Mouse (Mus musculus) ovary, postnatal 14 days (tissue): ENCODE results near the gene Sct.
"Not testable (repeated sequence)": the region's sequence is repeated elsewhere in the genome, so short reads cannot be mapped to it uniquely, and the experiment has no call there.

Source experiments
- DNase-seq: peaks from one replicate; pipeline ENCODE4 v3.0.0; 2022; ENCODE audit warnings: low spot score

The Sct gene

DNA sequence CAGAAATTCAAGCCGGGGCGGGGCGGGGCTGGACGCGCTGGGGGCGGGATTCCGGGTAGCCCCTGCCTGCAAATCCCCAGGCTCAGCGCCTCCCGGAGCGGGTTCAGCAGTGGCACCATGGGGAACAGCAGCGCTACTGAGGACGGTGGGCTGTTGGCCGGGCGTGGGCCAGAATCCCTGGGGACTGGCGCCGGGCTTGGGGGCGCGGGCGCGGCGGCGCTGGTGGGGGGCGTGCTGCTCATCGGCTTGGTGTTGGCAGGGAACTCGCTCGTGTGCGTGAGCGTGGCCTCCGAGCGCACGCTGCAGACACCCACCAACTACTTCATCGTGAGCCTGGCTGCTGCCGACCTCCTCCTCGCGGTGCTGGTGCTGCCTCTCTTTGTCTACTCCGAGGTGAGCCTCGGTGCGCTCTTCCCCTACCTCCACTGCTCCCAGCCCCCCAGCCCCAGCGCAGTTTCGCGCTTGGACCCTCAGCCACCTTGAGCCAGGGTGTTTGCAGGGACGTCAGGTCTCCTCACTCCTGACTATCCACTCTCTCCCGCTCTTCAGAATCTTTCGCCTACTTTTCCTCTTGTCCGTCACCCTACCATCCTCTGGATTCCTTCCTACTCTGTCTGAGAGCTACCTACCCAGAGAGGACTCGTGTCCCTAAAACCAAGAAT lies 13.1 kb upstream of the Sct start, which contains the start of gene Drd4:
Gene Drd4 (plus strand): TSS at position 86 of the 662 bp plus-strand sequence.
- DNase-seq = peak; percentile 29

DNA sequence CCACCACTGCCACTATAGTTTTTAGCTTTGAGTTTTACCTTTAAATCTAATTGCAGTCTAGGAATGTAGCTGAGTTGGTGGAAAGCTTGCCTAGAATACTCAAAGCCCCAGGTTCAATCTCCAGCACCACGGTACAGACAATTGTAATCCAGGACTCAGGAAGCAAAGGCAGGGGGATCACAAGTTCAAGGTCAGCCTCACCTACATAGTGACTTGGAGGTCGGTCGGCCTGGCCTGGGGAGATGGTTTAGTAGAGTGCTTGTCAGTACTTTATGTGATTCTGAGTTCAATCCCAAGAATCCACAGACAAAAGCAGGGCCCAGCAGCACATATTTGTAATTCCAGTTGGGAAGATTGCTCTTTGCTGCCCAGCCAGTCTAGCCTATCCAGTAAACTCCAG lies 9.1 kb upstream of the Sct start:
- DNase-seq = no peak

DNA sequence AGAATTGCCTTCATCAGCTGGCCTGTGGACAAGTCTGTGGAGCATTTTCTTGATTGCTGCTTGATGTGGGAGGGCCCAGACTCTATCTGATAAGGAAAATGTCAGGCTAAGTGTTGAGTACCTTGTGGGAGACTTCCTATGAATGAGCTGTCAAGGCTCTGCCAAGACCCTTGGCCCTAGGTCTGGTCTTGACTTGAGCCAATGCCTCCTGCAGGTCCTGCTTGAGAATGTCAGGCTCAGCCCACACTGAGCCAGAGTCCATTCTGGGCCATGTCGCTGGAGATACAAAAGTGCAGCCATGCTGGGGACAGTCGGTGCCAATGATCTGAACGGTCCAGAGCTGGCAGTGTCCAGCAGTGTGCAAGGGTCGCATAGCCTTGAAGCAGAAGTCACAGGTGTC lies 3.8 kb upstream of the Sct start:
- no peak for DNase-seq

DNA sequence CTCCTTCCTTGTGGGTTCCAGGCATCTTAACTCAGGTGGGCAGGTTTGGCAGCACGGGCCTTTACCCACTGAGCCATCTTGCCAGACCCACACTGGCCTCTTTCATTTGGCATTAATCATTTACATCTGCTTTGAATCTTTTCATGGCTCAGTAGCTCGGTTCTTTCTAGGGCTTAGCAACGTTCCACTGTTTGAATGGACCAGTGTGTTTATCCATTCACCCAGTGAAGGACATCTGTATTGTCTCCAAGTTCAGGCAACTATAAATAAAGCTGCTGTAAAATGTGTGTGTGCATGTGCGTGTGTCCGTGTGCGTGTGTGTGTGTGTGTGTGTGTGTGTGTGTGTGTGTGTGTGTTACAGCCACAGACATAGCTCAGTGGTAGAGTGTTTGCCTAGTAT lies 2.5 kb upstream of the Sct start:
- no peak for DNase-seq

DNA sequence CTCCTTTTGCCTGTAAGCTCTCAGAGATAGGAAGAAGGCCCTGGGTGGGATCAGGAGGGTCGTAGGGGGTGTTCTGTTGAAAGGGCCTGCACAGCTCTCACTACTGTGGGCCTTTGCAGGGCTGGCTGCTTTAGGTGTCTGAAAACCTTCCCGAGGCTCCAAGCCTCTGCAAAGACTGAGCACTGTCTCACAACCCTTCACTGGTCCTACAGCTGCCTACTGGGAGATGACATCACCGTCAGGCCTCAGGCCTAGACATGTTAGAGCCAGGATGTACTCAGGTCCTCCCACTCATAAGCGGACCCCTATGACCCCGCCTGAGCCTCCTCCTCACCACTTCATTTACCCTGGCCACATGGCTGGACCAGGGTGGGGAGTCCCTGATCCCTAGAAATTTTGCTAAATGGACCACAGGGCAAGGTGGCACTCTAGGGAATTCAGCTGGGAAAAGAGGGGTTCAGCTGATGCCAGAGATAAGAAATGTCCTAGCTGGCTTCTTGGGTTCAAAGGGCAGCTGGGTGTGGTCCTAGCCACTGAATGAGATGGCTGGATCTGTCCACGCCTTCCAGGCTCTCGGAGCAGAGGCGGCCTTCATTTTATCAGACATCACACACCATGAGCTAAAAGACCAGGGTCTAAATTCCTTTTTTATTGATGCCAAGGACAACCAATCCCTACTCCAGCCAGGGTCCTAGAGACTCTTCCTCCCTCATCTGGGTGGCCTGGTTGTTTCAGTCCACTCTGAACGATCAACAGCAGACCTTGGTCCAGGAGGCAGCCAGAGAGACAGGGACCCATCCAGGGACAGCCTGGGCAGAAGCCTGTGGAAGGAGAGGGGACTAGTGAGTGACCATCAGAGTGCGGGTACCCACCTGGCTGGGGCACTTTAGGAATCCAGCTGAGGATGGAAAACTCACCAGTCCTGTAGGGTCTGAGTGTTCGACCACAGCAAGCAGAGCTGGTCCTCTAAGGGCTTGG lies 943 bp downstream of the Sct start:
- no peak for DNase-seq

DNA sequence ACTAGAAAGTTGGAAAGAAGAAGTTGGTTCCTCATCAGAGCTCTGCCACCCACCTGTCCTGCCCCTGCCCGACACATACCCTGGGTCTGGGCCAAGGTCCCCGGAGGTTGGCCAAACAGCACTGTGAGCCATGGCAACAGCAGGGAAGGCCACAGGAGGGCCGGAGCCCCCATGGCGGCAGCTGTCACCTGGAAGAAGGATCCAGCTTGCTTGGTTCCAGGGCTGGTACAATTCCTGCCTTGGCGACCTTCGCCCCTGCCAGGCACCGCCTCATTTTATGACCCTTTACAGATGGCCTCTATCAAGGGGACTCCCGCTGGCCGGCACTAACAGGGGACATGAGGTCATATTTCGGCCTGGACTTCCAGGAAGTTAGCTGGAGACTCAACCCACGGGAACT lies 2.4 kb downstream of the Sct start, which contains the start of gene Cdhr5:
Gene Cdhr5 (minus strand): TSS at position 241 of the 400 bp plus-strand sequence.
- no peak for DNase-seq

DNA sequence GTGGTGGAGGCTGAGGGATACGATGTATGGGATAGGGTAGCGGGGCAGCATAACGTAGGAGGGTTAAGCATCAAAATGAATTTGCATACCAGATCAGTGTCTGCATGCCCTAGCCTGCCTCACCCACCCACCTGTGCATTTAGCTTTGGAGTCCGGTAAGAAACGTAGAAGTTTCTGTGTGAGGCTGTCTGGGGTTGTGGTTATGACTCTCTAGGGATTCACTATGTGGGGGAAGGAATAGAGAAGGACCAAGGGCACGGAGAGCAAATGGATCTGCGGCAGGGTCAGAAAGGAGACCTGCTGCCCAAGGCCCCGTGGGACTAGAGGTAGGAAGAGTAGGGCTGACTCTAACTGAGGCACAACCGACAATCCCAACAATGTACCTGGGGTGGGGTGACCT lies 3.6 kb downstream of the Sct start:
- no peak for DNase-seq

DNA sequence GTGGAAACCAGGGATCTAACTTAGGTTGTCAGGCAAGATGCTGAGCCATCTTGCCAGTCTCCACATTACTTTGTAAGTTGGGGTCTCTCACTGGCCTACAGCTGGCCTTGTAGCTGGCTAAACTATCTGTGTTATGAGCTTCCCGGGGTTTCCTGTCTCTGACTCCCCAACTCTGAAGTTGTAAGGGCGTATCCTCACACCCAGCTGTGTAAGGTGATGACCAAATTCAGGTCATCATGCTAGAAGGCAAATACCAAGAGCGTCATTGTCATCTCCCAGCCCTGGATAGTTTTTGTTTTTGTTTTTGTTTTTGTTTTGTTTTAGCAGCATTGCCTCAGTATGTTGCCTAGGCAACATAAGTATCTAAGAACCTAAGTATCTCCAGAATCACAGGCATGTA lies 8.3 kb downstream of the Sct start:
- no peak for DNase-seq

DNA sequence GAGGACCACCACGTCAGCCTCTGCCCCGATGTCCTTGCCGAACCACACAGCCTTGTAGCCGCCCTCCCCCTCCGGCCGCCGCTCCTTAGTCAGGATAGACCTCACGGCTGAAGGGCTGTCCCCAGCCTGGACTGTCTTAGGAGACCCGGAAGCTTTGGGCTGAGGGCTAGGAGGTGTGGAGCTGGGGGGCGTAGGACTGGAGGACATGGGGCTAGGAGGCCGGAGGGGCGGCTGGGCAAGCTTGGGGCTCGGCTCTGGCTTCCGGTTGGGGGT lies 9.7 kb downstream of the Sct start:
- no peak for DNase-seq

DNA sequence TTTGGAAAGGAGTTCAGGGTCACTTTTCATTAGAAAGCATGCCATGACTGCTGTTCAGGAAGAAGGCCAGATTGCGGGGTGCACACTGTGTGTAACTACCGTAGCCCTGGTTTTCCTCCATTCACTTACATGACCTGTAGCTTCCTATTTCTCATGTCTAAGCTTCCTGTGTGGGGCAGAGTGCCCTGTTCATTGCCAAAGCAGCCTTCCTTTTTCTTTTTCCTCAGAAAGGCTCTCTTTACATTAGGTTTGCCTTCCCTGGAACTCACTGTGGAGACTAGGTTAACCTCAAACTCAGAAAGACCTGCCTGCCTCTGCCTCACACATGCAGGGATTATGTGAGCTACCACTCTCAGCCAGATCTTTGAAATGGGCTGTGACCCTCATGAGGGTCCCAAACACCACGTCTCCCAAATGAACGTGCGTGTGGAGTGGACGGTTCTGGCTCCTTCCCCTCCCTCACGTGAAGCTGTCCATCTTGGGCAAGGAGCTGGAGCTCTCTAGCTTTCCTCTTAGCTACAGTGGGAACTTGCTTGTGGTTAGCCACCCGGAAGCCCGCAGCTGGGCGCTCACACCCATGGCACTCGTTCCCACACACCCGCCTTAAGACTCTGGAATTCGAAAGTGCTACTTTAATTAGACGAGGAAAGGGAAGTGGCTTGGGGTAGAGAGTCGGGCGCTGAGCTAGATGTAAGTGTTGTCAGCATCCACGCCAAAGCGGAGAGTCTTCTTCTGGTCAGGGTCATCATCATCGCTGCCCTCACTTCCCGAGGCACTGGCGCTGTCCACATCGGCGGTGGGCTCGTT lies 10.3 kb downstream of the Sct start:
- no peak for DNase-seq

DNA sequence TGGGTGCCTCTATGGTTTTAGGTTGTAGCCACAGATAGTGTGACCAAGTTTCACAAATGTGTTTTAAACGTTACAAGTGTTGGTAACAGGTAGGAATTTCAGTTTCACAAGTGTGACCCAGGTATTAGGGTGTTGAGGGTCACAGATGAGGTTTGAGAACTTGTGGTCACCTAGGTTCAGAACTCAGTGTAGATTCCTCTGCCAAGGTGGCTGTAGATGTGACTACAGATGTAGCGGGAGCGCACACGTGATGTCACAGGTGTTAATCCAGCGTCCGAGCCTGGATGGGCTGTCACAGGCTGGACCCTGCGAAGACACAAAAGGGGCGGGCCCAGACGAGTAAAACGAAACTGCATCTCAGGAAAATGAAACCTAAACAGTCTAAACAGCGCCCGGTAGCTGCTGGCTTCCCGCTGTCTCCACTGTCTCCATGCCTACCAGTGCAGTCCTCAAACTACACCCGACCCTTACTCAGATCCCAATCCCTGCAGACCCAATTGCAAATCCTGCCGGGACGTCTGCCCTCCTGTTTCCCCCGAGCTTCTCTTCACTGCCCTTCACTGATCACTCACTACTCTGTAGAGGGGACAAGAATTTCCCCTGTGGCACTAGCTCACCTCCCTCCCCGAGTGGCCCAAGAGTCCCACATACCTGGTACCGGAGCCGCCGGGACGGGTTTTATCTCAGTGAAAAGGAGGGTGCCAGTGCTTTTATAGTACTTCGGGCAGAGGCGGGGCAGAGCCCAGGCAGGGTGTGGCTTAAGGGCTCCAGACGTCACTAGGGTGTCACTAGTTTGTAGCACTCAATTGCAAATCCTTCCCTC lies 13.0 kb downstream of the Sct start, which contains the start of gene Irf7:
Gene Irf7 (minus strand): TSS at position 743 of the 823 bp plus-strand sequence.
- DNase-seq = peak; percentile 42

DNA sequence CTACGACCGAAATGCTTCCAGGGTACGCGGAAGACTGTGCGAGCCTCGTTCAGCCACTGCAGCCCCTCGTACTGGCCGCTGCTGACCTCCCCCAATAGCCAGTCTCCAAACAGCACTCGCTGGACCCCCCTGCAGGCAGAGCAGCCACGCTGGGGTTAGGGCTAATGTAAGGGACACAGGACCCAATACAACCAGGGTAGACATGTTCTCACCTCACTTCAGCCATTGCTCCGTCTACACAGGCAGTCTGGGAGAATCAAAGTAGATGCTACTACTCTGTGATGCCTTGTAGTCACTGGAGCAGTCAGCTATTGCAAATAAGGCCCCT lies 13.6 kb downstream of the Sct start:
- DNase-seq = no peak

DNA sequence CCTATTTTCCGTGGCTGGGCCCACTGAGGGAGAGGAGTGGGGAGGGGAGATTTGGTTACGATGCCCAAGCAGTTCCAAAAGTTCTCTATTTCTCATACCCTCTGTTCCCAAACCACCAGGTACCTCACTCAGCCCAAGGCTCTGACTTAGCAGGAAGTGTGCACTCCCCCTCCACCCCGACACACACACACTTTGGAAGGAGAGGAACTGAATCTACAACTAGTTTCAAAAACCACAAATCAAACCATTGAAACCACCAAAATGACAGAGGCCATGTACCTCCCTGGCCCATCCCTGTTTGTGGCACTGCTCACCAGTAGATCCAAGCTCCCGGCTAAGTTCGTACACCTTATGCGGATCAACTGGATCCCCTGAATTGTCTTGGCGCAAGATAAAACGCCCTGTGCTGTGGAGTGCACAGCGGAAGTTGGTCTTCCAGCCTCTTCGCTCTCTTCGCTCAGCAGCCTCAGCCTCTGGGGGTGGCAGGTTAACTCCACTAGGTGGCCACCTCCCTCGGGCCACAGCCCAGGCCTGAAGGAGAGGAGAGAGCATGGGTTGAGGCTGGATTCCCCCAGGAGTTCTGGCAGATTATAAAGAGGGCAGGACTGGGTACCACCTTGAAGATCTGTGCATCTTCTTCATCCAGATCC lies 14.0 kb downstream of the Sct start:
- peak; percentile 30 for DNase-seq

DNA sequence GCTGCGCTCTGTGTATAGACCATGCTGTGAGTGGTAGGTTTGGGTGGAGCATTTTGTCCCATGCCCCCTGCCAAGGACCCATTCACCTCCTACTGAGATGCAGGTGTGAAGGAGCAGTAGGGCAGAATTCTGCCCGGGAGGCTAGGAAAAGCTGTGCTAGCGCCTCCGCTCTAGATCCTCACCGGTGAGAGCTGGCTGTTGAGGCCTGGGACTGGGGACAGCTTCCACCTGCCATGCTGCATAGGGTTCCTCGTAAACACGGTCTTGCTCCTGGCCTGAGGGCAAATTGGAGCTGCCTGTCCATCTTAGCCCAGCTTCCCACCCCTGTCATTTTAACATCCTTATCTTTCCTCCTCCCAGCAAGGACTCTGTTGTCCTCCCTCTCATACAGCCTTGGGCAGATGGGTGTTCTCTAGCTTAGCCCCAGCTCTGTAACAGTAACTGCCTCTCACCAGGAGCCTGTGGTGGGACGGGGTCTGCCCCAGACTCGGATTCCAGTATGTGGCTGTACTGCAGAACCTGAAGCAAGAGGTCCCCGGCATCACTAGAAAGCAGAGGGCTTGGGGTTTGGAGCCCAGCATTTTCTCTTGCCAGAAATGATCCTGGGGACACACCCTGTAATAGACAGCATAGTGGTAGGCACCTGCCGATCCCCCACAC lies 14.8 kb downstream of the Sct start:
- DNase-seq = no peak

DNA sequence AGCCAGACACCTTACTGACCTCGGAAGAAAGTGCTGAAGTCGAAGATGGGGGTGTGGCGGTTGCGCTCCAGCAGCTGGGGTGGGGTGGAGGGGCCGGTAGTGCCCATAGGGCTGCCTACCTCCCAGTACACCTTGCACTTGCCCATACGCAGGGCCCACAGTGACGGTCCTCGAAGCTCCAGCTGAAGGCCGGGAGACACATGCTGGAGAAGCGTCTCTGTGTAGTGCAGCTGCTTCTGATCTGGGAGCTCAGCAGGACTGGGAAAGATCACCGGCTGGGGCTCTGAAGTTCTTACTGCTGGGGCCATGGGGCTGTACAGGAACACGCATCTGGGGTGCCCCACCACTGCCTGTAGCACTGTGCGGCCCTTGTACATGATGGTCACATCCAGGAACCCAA lies 15.3 kb downstream of the Sct start:
- no peak for DNase-seq

DNA sequence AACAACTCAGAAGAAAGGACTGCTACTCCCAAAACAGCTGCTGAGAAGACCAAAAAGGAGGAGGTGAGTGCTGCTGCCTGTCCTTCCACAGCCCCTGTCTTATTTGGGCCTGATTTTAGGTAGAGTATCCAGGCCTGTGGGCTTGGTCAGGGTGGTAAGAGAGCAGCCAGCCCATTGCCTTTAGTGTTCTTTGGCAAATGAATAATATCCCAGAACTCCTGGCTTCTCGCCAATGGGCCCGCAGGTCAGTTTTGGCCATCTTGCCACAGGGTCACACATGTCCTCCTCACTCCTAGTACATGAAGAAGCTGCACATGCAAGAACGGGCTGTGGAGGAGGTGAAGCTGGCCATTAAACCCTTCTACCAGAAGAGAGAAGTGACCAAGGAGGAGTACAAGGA lies 17.5 kb downstream of the Sct start:
- DNase-seq = no peak

DNA sequence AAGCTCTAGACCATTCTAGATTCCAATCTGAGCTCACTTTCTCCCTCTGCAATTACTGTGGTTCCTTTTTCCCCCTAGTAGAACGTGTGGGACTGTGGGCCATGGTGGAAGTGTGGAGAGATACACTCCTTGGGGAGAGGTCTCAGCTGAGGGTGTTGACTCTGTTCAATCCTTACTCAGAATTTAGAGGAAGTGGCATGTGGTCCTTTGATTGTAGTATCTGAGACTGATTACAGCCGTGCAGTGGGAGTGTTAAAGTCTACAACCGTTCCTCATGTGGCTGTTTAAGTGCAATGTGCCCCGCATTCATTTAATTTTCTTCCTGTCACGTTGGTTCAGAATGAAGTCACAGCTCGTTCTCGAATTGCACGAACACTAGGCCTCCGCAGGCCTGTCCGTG lies 22.8 kb downstream of the Sct start:
- DNase-seq = no peak

DNA sequence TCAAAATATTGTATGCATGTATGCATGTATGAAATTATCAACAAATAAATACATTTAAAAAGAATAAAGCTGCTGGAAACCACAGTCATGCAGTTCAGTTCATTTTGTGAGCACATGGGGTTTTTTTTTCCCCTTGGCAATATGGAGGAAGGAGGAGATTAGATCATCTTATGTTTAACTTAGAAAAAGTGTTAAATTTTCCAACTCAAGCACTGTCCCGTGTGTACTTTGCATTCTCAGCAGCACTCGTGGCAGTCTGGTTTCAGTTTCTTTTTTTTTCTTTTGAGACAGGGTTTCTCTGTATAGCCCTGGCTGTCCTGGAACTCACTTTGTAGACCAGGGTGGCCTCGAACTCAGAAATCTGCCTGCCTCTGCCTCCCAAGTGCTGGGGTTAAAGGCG lies 28.4 kb downstream of the Sct start:
- not testable (repeated sequence) for DNase-seq

DNA sequence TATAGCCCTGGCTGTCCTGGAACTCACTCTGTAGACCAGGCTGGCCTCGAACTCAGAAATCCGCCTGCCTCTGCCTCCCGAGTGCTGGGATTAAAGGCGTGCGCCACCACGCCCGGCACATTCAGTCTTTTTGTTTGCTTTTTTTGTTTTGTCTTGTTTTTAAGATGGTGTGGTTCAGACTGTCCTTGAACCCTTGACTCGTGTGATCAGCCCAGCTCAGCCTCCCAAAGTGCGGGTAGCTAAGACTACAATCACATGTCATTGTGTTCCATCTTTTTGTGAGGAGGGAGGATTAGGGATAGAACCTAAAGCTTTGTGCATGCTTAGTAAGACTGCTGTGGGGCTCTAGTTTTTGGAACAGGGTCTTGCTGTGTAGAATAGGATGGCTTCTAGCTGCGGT lies 47.4 kb downstream of the Sct start:
- no peak for DNase-seq

DNA sequence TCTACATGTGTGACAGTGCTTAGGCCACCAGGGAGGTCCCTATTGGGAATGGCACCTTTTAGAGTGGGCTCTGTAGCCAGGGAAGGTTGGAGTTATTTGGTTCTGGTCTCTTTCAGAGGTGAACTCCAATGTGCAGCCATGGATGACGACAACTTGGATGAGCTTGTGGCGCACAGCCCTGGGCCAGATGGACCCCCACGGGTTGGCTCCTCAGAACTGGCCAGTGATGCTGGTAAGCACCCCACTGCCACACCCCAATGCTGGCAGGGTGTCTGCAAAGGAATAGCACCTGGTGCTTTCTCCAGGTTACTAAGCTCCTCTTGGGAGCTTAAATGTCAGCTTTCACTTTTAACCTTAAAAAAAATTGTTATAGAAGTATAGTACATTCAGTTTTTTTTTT lies 47.8 kb downstream of the Sct start:
- DNase-seq = no peak

DNA sequence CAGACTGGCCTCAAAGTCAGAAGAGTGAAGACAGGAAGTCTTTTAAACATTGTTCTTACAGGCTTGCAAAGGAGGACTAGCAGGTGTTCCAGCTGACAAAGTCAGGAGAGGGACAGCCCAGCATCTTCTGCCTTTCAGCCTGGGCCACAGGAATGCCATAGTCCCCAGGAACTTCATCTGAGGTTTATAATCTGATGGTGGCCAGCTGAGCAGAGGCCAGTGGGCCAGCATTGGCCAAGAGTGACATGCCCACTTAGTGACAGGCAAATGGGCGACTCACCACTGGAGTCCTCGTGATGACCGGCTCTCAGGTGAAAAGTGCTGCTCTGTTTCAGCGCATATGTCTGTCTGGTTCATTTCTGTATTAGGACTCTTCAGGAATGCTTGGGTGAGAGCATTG lies 48.4 kb downstream of the Sct start:
- DNase-seq = no peak
